Mouse (Mus musculus): ENCODE data around the gene Col26a1. TPM values are rescaled to one million over a fixed set of nuclear protein-coding genes. Genes with fewer than 3 reads are reported as not detected.

The Col26a1 gene
- total and polyA plus RNA-seq, 3 experiments = 0.72 TPM; not detected in 2

GRCm38 (mm10) chr5:136790570-136791196 is 92.3 kb downstream of the Col26a1 start (continued):
- TF ChIP-seq ETS1 (conservative IDR thresholded peaks at IDR 0.05; ENCODE audit: low read depth, low read length) (no peak), TBP (conservative IDR thresholded peaks at IDR 0.05; ENCODE audit: low read depth, low read length) (no peak), MXI1 (IDR thresholded peaks at IDR 0.05; ENCODE audit: low read depth, low read length) (no peak), ZNF384 (IDR thresholded peaks at IDR 0.05; ENCODE audit: low read depth, low read length) (no peak), SIN3A (IDR thresholded peaks at IDR 0.05; ENCODE audit: low read length) (no peak), EP300 (IDR thresholded peaks at IDR 0.05; ENCODE audit: low read length) (no peak), SMC3 (IDR thresholded peaks at IDR 0.05; ENCODE audit: low read depth, low read length) (peak; percentile 75), NRF1 (IDR thresholded peaks at IDR 0.05; ENCODE audit: low read depth, low read length) (no peak), CHD1 (IDR thresholded peaks at IDR 0.05; ENCODE audit: low read depth, low read length) (no peak)

DNA sequence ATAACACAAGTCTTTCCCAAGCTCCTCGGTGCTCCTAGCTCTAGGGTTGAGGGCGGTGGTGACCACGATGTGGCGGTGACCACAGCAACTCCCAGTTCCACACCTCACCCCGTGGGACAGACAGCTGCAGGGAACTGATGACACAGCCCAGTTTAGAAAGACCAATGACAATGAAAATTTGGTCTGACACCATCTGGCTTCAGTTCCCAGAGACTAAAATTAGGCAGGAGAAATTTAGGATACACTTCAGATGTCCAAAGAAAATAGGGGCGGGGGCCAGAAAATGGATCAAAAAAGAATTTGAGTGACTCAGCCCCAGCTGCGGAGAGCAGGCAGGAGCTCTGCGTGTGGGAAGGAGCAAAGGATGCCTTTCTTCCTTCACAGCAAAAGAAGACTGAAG is 98.5 kb downstream of the Col26a1 start:
- in situ Hi-C loops (cut with MboI; ENCODE audit: low pct_ligation_motif_present, low pct_unique_long_range_greater_than_20kb, low sequenced_read_pairs) (no loop called here), dilution Hi-C loops (cut with MboI; ENCODE audit: extremely low pct_ligation_motif_present, extremely low pct_unique_long_range_greater_than_20kb, low sequenced_read_pairs) (no loop called here)
- peaks cover 10% of the 10 kb centered on the region for H3K9me3 ChIP-seq (replicated peaks; ENCODE audit: low read length)
- no peak overlapping the region for H3K4me2 ChIP-seq (ENCODE audit: insufficient read depth, low read depth, poor library complexity, severe bottlenecking)
- no peaks in the 10 kb centered on the region for H3K4me1 ChIP-seq (ENCODE audit: control insufficient read depth in 1 of 2, insufficient read depth in 2 of 2)
- no peak for DNase-seq (ENCODE audit: extremely low read depth)
- no peak overlapping the region for H3K27ac ChIP-seq (ENCODE audit: insufficient read depth, low read depth)
- no peaks in the 10 kb centered on the region for H3K36me3 ChIP-seq (replicated peaks in 1 of 2; ENCODE audit: control insufficient read depth in 1 of 2, insufficient read depth in 1 of 2, low read length in 1 of 2)
- no peak overlapping the region for H3K4me3 ChIP-seq (replicated peaks in 1 of 3; ENCODE audit: low read depth in 2 of 3, low read length in 2 of 3, poor library complexity in 1 of 3)
- H3K79me2 ChIP-seq (replicated peaks; ENCODE audit: control insufficient read depth, extremely low read depth, insufficient read depth, poor library complexity, severe bottlenecking) = no peaks in the 10 kb centered on the region
- peaks cover 67% of the 10 kb centered on the region for H3K27me3 ChIP-seq (replicated peaks)
- no peak overlapping the region for H3K9ac ChIP-seq (ENCODE audit: insufficient read depth, low read depth)
- TF ChIP-seq HCFC1 (IDR thresholded peaks at IDR 0.05; ENCODE audit: low read depth, low read length) (no peak), TBP (conservative IDR thresholded peaks at IDR 0.05; ENCODE audit: low read depth, low read length) (no peak), NRF1 (IDR thresholded peaks at IDR 0.05; ENCODE audit: low read depth, low read length) (no peak), TCF12 (IDR thresholded peaks at IDR 0.05; ENCODE audit: low read depth, low read length) (no peak), POLR2AphosphoS2 (IDR thresholded peaks at IDR 0.05; ENCODE audit: low read depth, low read length) (no peak), EP300 (IDR thresholded peaks at IDR 0.05; ENCODE audit: low read length) (no peak), CHD1 (IDR thresholded peaks at IDR 0.05; ENCODE audit: low read depth, low read length) (no peak), RCOR1 (conservative IDR thresholded peaks at IDR 0.05; ENCODE audit: low read depth, low read length) (no peak), BHLHE40 (IDR thresholded peaks at IDR 0.05; ENCODE audit: low read depth, low read length) (no peak), USF1 (IDR thresholded peaks at IDR 0.05; ENCODE audit: low read depth, low read length) (no peak), UBTF (IDR thresholded peaks at IDR 0.05; ENCODE audit: low read depth, low read length) (no peak), MEF2A (IDR thresholded peaks at IDR 0.05; ENCODE audit: borderline replicate concordance, low read depth, low read length) (no peak), JUND (conservative IDR thresholded peaks at IDR 0.05; ENCODE audit: low read depth, low read length) (no peak), MYC (IDR thresholded peaks at IDR 0.05; ENCODE audit: low read depth, low read length) (no peak)
